Mouse (Mus musculus): ENCODE measurements around the gene Cct8. TPM values are rescaled to one million over a fixed set of nuclear protein-coding genes. Genes with fewer than 3 reads are reported as not detected.
"Not testable (repeated sequence)": the region's sequence is repeated elsewhere in the genome, so short reads cannot be mapped to it uniquely, and the experiment has no call there.

Gene Cct8
- total RNA-seq (2021) = 100 to 1,000 TPM; 180 to 183 TPM
- long read RNA-seq, experiment 1, transcript Cct8-201 (15 exons, 2,394 nt) = major isoform, 219 of 246 reads
- long read RNA-seq, experiment 1, partial matches to known transcripts = 9 of 246 reads
- long read RNA-seq, experiment 1, other reads (novel, unspliced or antisense) = 18 of 246 reads
- long read RNA-seq, experiment 2, transcript Cct8-201 (15 exons, 2,394 nt) = major isoform, 173 of 196 reads
- long read RNA-seq, experiment 2, partial matches to known transcripts = 13 of 196 reads
- long read RNA-seq, experiment 2, other reads (novel, unspliced or antisense) = 10 of 196 reads

DNA sequence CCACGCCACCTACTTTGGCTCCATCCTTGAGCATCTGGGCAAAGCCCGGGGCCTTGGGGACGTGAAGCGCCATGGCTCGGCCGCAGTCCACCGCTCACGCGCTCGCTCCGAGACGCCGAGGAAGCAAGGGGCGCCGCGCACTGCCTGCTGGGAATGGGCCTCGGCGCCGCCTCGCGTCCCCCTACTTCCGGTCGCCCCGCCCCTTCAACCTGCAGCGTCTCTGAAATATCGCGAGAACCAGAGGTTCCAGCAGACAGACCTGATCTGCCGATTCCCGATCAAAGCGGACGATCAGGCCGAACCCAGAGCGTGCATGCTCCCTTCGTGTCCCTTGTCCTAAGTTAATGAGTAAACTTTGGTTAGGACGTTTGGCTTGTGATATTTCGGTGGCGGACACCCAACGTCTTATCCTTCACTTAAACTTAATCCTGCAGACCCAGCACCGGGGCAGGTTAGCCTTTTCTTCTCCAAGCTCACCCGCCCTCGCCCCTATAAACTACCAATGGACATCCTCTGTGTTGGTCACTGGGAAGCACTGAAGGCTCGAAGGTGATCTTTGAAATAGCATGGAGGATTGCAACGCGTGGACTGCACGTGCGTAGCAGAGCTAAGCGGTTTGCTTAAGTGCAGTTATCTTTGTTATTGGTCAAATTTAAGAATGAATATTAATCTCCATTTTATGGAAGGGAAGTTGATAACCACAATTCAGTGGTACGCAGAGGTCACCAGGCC, at the start of gene Cct8:
Gene Cct8 (minus strand): TSS at position 158 of the 732 bp plus-strand sequence.
- DNase-seq (ENCODE audit: low spot score in 2 of 2) = peak; percentile 97

DNA sequence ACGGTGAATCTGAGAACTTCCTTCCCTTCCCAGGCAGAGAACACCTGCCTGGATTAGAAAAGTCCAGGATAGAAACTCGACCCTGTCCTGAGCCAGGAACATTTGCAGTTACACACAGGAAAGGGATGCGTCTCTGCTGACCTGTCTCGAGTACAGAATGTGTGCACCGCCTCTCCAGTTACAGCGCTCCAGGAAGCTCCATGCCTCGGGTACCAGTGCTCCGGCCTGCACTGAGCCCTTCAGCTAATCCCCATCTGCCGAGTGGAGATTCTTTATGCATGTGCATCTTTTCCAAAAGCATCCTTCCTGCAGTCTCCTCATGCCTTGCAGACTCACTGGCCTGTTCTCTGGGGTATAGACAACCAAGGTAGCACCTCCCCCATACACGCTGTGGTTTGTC, 33.1 kb upstream of the Cct8 start:
- DNase-seq (ENCODE audit: low spot score in 2 of 2) = no peak

DNA sequence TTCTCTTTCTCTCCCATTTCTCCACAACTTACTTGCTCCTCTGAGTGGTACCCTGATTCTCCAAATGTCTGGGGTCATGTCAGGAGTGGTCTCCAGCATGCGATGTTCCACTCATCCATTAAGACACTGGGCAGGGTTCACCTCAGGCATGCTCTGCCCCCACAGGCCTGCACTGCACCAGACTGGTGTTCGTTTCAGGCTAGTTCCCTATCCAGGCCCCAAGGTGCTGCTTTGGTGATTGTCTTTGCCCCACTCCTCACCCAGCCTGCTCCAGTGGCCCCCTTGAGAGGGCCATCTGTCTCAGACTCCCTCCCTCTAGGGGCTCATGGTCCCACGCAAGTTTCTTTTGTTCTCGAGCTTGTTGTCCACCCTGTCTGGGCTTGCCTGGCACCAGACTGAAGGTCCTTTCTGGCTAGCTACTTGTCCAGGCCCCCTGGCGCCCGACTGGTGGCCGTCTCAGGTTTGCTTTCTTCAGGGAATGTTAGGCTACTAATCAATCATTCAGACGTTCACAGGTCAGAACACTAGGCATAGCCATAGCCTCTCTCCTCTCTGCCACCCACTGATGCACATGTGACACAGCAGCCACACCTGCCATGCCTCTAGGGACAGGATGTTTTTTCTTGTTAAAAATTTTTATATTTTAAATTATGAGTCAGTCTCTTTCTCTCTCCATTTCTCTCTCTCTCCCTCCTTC, 32.0 kb upstream of the Cct8 start:
- DNase-seq (ENCODE audit: low spot score in 2 of 2) = no peak

DNA sequence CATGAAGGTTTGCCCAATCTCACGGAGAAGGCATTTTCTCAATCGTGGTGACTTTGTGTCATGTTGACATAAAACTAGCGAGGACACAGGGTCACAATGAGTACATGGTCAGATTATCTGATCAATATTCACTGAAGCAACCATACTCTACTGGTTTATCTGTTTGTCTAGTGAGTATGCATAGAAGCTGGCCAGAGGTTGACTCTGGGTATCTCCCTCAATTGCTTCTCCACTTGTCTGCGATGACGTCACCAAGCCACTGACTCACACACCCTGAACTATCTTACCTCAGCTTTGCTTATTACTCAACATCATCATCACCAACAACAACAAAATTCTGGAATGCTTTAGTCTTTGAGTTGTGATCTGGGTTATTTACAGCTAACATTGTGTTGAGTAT, 28.6 kb upstream of the Cct8 start:
- no peak for DNase-seq (ENCODE audit: low spot score in 2 of 2)

DNA sequence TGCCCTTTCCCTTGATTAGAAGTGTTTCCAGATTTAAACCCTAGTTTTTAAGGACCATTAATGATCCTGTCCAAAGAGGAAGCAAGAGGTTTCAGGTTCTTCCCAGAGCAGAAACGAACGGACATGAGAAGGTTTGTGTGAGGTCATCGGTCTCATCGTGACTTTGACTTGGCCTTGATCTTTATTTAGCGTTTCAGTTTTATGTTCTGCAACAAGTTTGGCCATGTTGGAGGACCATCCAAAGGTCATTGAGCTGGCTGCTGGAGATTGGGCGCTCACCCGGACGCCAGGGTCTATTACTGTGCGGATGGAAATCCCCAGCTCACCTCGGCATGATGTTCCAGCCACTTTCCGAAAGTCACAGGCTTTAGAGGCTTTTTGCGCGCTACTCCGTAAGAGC, 16.7 kb upstream of the Cct8 start:
- DNase-seq (ENCODE audit: low spot score in 2 of 2) = no peak

DNA sequence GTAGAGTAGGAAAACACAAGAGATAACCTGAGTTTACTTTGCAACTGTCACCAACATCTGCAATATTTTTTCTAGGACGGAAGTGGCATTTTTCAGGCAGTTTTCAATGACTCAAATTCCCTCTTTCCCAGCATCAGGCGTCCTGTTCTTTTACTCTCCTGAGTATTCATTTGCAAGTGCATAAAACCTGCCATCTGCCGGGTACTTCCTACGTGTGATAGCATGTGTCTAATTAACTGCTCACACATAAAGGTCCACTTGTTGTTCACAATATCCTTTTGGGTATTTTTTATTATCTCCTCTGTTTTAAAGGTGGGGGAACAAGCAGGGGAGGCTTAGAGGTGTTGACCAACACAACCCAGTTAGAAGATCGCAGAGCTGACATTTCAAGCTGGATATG, 16.0 kb upstream of the Cct8 start:
- no peak for DNase-seq (ENCODE audit: low spot score in 2 of 2)

DNA sequence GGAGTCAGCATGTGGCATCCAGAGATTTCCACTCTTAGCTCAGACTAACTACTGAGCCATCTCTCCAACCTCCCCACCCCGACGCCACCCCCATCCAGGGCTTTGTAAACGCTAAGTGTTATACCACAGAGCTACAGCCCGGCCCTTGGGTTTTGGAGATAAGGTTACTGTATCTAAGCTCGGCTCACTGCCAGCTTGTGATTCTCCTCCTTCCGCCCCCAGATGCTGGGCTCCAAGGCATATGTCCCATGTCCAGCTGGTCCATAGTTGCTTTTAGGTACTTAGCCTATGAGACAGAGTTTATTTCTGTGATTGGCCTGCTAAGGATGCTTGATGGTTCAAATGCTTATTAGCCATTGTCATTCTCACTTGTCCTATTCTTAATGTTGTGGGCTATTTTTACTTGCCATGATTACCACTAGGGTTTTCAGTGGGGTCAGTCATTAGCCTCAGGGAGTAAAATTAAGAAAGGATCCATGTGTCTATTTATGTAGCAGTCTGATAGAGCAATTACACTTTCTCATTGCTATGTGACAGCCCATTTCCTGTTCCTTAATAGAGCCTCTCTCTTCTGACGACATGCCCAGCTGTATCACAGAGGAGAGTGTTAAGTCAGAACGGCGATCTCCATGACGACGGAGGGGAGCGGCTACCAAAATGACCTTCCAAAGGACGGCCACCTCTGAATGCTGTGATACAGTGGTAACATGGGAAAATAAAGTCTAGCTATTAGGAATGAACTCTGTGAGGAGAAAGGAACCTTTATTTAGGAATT, 5.8 kb upstream of the Cct8 start:
- no peak for DNase-seq (ENCODE audit: low spot score in 2 of 2)

DNA sequence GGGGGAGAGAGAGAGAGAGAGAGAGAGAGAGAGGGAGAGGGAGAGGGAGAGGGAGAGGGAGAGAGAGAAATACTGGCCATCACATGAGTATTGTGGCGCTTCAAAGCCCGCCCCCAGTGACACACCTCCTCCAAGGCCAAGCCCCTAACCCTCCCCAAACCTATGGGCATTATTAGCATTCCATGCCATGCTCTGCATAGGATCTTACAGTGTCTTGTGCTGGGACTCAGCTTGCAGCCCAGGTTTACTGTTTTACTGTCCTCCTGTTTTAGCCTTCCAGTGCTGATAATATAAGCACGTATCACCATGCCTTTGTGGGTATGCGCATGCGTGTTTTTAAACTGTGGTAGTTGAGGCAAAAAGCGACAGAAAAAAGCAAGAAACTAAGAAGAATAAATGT, 3.9 kb upstream of the Cct8 start:
- no peak for DNase-seq (ENCODE audit: low spot score in 2 of 2)

DNA sequence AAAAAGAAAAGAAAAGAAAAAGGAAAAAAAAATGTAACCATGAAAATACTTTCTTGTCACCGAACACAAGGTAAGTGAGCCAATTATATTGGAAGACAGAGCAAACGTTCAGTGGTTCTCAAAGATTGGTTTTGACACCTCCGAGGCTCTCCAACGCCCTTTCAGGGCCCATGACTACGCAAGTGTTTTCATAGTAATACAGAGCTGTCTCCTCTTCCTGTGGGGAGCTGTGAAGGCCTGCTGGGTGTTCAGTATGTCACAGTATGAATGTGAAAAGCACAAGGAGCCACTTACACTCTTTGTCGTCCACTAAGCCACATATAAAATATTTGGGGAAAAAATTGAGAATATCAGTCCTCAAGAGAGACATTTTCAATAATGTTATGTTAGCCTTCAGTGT, 1.5 kb upstream of the Cct8 start:
- no peak for DNase-seq (ENCODE audit: low spot score in 2 of 2)

DNA sequence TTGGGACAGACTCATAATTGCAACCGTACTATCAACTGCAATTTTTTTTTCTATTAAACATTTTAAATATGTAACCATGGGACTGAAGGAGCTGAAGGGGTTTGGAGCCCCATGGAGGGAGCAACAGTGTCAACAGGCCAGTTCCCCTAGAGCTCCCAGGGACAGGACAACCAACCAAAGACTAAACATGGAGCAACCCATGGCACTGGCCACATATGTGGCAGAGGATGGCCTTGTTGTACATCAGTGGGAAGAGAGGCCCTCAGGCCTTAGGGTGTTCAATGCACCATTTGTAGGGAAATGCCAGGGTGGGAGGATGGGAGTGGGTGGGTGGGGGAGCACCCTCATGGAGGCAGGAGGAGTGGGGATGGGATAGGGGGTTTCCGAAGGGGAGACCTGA, 1.1 kb upstream of the Cct8 start:
- no peak for DNase-seq (ENCODE audit: low spot score in 2 of 2)

DNA sequence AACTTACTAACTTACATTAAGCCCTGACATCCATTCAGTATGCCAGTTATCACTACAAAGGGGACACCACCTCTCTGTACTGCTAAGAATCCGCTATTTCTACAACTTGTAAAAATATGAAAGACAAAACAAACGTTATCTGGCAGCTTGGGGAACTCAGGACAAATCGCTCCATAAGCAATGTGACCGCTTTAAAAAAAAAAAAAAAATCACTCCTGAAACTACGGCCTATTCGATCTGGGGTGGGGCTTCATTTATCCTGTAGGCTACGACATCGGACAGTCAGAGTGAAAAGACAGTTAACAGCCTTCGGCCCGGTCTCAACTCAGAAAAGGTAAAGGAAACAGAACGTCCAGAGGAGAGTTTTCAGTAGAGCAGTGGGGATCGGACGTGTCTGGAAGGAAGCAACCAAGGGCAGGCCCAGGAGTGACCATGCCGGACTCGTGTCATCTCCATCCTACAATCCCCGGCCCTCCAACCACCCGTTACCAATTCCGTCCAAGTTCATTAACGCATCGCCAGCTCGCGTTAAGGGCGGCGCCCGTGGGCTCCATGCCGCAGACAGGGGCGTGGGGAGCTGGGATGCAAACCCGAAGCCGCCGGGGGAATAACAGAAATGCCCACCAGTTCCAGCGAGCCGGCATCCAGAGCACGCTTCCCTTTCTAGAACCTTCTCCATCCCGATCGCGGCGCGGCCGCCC, 568 bp downstream of the Cct8 start:
- DNase-seq (ENCODE audit: low spot score in 2 of 2) = no peak

DNA sequence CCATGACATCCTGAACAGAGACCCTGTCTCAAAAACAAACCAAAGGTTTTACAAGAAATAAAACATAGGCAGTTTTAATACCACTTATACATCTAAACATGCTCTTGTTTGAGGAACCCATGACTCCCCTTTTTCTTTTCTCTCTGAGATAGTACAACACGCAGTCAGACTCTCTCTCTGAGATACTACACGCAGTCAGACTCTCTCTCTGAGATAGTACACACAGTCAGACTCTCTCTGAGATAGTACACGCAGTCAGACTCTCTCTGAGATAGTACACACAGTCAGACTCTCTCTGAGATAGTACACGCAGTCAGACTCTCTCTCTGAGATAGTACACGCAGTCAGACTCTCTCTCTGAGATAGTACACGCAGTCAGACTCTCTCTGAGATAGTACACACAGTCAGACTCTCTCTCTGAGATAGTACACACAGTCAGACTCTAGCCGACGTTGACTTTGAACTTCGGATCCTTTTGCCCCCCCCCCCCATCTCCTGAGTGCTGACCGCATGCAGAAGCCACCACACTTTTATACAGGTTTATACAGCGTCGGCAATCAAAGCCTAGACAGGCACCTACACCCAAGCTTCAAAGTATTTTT, 3.4 kb downstream of the Cct8 start:
- DNase-seq (ENCODE audit: low spot score in 2 of 2) = not testable (repeated sequence)

DNA sequence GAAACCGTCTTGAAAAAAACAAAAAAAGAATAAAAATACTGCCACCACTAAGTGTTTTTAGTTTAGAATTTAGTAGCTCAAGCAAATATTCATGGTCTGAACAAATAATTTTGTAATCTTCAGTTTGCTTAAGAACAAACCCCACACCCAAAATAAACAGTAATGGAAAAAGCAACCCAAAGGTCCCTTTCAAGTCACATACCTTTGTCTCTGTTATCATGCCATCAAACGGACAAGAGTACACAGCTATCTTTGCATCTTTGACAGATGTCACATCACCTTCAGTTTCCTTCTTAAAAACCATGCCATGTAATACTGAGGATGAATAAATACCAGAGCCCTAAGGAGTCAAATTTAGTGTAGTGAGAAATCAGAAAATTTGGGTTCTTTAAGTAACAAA, 7.1 kb downstream of the Cct8 start:
- DNase-seq (ENCODE audit: low spot score in 2 of 2) = no peak

DNA sequence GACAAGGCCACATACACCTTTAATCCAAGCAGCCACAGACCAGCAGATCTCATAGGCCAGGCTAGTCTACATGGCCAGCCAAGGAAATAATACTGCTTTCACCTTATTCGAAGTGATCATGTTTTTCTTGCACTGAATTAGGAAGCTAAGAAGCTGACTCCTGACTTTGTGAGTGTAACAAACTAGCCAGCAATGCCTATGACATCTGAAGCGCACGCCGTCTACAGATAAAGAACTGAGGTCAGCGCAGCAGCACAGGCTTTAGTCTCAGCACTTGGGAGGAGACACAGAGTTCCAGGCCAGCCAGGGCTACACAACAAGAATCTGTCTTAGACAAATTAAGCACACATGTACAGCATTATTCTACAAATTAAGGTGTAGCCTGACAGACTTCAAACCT, 8.9 kb downstream of the Cct8 start:
- no peak for DNase-seq (ENCODE audit: low spot score in 2 of 2)

DNA sequence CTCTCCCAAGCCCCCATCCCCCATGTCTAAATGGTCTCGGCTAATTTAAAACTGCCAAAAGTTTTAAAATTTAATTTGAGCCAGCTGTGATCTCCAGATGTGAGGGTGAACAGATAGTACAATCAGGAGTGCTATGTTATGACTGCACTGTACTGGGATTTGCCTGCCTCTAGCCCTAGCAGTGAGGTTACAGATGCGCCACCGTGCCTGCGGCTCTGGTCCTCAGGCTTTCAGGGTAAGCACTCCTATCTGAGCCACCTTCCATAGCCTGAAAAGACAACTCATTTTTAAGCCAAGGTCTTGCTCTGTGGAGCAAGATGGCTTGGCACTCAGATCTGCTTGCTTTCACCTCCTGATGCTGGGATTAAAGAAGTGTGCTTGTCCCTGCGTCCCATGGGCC, 11.3 kb downstream of the Cct8 start:
- DNase-seq (ENCODE audit: low spot score in 2 of 2) = no peak

DNA sequence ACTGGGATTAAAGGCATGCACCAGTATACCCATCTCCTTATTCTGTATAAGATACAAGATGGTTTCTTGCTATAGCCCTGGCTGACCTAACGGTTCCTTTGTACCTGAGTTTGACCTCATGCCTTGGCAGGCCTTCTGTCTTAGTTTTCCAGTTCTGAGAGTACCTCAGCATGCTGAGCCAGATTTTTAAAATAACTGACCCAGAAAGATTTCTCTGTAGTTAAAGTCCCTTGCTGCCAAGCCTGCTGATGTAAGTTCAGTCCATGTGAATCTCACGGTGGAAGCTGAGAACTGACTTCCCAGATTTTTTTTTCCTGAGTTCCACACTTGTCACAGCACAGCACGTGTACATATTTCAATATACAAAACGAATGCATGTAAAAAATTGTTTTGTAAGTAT, 25.1 kb downstream of the Cct8 start:
- DNase-seq (ENCODE audit: low spot score in 2 of 2) = no peak

DNA sequence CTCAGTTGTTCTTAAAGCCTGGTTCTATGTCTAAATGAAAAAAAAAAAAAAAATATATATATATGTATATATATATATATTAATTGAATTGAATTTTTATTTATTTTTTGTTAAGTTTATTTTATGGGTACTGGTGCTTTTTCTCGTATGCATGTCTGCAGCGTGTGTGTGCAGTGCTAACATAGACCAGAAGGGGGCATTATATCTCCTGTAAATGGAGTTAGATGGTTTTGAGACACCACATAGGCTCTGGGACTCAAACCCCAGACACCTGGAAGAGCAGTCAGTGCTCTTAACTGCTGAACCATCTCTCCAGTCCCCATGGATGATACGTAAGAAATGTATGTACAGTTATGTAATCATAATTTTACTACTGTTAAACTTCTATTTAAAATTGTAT, 36.9 kb downstream of the Cct8 start:
- no peak for DNase-seq (ENCODE audit: low spot score in 2 of 2)

DNA sequence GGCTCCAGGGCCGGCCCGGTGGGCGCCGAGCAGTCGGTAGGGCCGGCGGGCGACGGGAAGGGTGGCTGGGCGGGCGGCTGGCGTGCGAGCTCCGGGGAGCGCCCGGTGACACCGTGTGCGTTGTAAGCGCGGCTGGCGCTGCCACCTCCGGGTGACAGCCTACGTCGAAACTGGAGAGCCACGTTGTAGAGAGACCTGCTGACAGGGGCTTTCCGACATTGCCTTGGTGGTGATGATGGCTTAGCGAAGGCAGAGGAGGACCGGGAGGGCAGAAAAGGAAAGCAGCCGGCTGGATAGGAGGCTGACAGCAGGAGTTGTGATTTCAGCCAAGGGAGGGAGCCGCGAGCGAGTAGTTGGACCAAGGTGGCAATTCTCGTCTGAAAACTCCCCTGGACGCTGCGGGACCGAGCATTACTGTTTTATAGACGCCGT, 40.5 kb downstream of the Cct8 start:
- peak in 1 of 2 experiments; percentile 54 for DNase-seq (ENCODE audit: low spot score in 2 of 2)

DNA sequence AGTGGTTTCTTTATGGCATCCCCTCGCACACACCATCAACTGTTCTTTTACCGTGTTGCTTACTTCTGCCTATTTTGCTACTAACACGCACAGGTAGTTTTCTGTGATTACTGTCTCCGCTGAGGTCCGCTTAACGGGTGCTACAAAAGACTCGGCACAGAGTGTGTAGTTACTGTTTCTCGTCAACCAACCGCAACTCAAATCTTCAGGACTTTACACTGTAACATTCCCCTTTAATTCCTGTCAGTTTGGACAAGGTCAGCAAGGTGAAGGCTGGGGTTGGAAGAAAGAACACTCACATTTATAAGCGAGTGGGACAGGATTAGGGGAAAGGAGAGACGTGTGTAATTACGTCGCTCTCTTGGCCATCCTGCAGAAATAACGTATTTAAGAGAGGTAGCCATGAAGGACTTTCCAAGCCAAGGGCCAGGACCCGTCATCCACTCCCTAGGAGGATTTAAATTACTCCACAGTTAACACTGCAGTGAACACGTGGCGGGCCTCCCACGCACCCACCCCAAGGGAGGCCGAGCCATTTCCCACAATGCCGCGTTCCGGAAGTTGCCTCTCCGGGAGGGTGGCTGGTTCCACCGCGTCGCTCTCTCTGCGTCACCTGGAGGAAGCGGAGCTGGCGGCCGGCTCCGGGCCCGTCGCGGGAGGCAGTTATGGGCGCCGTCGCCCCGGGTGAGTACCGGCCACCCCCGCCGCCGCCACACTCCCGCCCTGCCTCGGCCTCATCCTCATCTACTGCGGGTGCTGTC, 41.1 kb downstream of the Cct8 start, which contains the start of gene Usp16:
Gene Usp16 (plus strand): TSS at position 285 of the 761 bp plus-strand sequence.
- DNase-seq (ENCODE audit: low spot score in 2 of 2) = peak; percentile 97 to 98

DNA sequence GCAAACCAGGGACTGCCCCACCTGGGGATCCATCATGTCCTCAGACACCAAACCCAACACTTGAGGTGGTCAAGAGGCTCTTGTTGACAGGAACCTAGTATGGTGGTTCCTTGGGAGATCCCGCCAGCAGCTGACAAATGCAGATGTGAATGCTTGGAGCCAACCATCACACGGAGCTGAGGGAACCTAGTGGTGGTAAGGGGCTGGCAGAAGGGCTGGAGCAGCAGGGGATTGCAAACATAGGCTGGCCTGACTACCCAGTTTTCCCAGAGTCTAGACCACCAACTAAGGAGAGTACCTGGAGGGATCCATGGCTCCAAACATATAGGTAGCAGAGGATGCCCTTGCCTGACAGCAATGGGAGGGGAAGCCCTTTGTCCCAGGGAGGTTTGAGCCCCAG, 42.4 kb downstream of the Cct8 start:
- no peak for DNase-seq (ENCODE audit: low spot score in 2 of 2)
